Mouse (Mus musculus) ovary, postnatal 10 days (tissue): Measurements from ENCODE around the gene C330021F23Rik.

Source experiments
- DNase-seq: peaks from one replicate; pipeline ENCODE4 v3.0.0; 2022; ENCODE audit warnings: low spot score

C330021F23Rik gene

GRCm38 (mm10) chr8:3587391-3588257, 19.8 kb downstream of the C330021F23Rik start:
- DNase-seq: no peak

DNA sequence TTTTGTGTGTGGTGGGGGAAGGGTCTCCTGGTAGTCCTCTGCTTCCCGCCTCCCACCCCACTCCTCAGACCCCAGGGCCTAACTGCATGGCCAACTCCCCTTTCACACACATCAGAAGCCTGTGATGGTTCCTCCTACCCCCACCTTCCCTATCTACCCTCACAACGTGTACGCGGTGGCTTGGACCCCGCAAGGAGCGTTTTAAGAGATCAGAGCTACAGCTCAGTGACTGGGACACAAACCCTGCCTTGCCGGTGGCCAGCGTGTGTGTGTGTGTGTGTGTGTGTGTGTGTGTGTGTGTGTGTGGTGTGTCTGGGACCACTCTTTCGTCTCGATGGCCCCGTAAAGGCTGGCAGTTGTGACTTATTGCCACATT, 20.5 kb downstream of the C330021F23Rik start:
- DNase-seq: no peak

GRCm38 (mm10) chr8:3593470-3593869, 25.7 kb downstream of the C330021F23Rik start:
- DNase-seq: no peak

- no peak for DNase-seq
These were observed 26.7 kb downstream of the C330021F23Rik start for GRCm38 (mm10) chr8:3594466-3594865.

GRCm38 (mm10) chr8:3598054-3598453, 30.3 kb downstream of the C330021F23Rik start:
- no peak for DNase-seq

GRCm38 (mm10) chr8:3599219-3599618, 31.4 kb downstream of the C330021F23Rik start:
- DNase-seq: no peak

GRCm38 (mm10) chr8:3600401-3600800, 32.6 kb downstream of the C330021F23Rik start:
- DNase-seq: no peak

- DNase-seq: no peak
These were observed 35.6 kb downstream of the C330021F23Rik start for GRCm38 (mm10) chr8:3603439-3603838.

GRCm38 (mm10) chr8:3606593-3606992, 38.8 kb downstream of the C330021F23Rik start:
- no peak for DNase-seq

- no peak for DNase-seq
These were observed 40.0 kb downstream of the C330021F23Rik start for GRCm38 (mm10) chr8:3607822-3608221.

DNA sequence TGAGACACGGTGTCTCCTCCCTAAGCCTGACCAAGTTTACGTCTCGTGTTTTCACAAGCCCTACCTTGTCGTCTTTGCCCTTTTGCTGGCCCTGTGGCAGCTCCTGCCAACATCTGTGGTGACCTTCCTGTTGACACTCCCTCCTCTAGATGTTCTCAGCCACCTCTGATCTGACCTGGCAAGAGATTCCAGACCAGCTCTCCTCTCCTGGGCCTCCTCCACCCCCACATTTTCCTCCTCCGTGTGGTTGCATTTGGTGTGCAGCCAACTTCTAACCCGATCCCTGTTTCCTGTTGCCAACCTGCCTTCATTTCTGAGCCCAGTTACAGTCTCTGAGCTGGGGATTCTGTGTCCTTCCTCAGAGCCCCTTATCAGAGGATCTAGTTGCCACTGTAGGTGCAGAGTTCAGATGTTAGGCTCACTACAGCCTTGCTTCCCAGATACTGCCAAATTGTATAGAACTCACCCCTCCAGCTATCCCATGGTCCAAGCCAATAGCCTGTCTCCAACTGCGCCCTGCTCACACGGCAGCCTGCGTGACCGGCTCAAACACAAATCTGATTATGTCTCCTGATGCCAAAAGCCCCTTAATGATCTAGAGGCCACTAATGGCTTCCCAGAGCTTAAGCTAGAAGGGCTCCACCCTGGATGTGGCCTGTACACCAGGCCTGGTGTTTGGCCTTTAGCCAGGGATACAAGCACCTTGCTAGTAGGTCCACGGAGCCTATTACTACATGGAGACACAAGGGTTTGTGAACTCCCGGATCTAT, 41.4 kb downstream of the C330021F23Rik start:
- DNase-seq: no peak

DNA sequence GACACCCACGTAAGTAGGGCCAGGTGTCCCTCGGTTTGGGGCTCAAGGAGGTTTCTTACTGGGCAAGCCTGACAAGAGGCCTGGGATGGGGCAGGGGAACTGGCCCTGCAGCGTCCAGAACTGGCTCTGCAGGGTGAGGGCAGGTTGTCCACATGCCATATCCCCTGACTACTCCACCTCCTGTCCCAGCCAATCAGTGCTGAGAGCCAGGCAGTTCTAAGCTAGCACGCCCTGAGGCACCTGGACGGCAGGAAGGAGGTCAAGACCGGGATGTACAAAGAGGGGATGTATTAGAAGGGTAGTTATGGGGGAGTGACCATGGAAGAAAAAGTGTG, 42.0 kb downstream of the C330021F23Rik start:
- no peak for DNase-seq

GRCm38 (mm10) chr8:3621199-3621970, 53.6 kb downstream of the C330021F23Rik start, which contains the start of the genes Xab2 and Pet100:
TSS of gene Xab2 (minus strand) at chr8:3621316.
TSS of gene Pet100 (plus strand) at chr8:3621548.
- peak; percentile 89 for DNase-seq

- no peak for DNase-seq
These were observed 54.3 kb downstream of the C330021F23Rik start for GRCm38 (mm10) chr8:3622119-3622518.

DNA sequence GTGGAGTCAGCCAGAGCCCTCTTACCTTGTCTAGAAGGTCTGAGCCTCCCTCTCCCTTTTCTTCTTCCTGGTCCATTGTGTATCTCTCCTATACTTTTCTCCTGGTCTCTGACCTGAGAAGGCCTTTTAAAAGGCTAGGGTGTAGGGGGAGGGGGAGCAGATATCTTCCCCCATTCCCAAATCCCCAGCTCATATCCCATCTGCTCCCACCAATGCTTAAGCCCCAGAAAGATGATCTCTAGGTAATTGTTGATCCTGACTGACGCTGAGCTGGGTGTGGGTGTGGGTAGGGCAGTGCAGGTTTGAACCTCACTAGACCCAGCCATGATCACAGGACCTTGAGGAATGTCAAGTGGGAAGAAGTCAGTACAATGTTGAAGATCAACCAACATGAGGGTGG, 57.7 kb downstream of the C330021F23Rik start, which contains the start of gene Pcp2:
Pcp2 (minus strand) TSS at position 101 of the 400 bp plus-strand sequence.
- DNase-seq: no peak

DNA sequence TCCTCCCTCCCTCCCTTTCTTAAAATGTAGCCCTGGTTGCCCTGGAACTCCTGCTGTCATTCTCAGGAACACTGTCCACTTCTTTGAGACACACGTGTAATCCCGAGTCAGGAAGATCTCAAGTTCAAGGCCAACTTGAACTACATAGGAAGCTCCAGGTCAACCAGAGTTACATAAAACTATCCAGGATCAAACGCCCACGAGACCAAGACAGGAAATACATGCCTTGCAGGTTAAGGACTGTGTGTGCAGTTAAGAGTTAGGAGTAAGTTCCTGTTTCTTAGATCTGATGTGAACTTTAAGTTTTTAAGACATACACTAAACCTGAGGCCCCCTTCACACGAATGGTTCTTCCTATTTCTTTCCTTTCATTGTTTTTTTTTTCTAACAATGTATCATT, 59.2 kb downstream of the C330021F23Rik start:
- DNase-seq: no peak

DNA sequence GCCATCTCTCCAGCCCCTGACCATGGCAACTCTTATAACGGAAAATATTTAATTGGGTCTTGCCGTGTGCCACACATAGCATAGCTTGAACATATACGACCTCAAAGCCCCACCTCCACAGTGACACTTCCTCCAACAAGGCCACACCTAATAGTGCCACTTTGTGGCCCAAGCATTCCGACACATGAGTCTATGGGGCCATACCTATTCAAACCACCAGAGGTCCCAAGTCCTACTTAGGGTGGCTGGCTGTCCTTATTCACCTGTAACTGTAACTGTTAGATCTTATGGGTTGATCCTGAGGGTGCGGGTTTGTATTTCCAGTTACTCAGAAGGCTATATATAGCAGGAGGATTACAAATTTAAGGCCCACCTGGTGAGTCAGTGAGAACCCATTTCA, 60.2 kb downstream of the C330021F23Rik start:
- no peak for DNase-seq

- no peak for DNase-seq
These were observed 63.1 kb downstream of the C330021F23Rik start, which contains the start of gene Stxbp2 for GRCm38 (mm10) chr8:3630647-3631477. TSS of gene Stxbp2 (plus strand) at chr8:3630955.

- no peak for DNase-seq
These were observed 63.7 kb downstream of the C330021F23Rik start for GRCm38 (mm10) chr8:3631478-3631875.
